Mouse (Mus musculus): ENCODE measurements around the gene Bcl11b.

- peak; percentile 29; the same call in 1 of the 2 replicates for TF ChIP-seq CTCF (IDR thresholded peaks at IDR 0.05; ENCODE audit: low read depth)
- no peak for TF ChIP-seq EP300 (optimal IDR thresholded peaks at IDR 0.05)
These were observed 1.5 kb upstream of the Bcl11b start for GRCm38 (mm10) chr12:108004701-108005487.

All from stomach, postnatal 0 days (tissue).